In the genomic region with DNA sequence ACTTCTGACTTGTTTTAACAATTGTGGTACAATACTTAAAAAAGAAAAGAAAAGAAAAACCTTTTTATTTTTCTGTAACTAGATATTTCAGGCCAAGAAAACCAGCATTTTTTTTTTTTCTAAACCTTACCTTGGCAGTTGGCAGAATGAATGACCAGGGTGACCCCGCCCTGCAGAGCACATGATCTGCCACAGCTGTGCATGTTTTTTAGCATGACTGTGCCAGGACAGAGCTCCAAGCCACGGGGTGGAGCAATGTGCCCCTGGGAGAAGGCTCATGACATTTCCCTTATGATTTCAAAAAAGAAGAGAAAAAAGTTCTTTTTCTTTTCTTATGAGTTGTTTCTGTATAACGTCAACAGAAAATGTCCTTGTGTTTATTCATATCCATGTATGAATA, we compare ENCODE assay signal across 9 mouse cellular contexts. TPM values are rescaled to one million over a fixed set of nuclear protein-coding genes. Genes with fewer than 3 reads are reported as not detected.
A peak's percentile ranks its signal among the peaks of the same experiment; 100 is the strongest.
DNase-seq lines count a peak whose midpoint lies in the region; ATAC-seq and TF ChIP-seq lines count a peak whose summit lies in the region.
"Had no signal": no experiment of that assay in that cellular context is flagged by ENCODE, and none has a peak within 500 bp of the region (broad histone marks: within the 10 kb centered on the region; RNA-seq: fewer than 3 reads in every experiment).

No protein-coding gene starts in this region.

- DNase-seq in kidney, adult 2 months: peak; percentile 89
- peak; percentile 45 for DNase-seq in embryonic facial prominence, embryonic 14.5 days (ENCODE audit: low spot score)
- DNase-seq in kidney, adult 9 months: peak; percentile 83
- peak; percentile 22 for DNase-seq in ovary, postnatal 14 days (ENCODE audit: low spot score)
- DNase-seq in cerebellum, postnatal 36 days: no peak
- DNase-seq in cerebellum, adult 18-20 months: no peak

- no peak overlapping the region for H3K9ac ChIP-seq in kidney, embryonic 15.5 days
- H3K9ac ChIP-seq in embryonic facial prominence, embryonic 14.5 days (ENCODE audit: low read depth, low read length): no peak overlapping the region
- H3K9ac ChIP-seq in hindbrain, embryonic 16.5 days (ENCODE audit: low read depth, low read length): no peak overlapping the region
- H3K9ac ChIP-seq: limb, embryonic 15.5 days had no signal

- peaks cover 8% of the 10 kb centered on the region; the same call in 1 of the 2 replicates for H3K4me1 ChIP-seq in kidney, adult 2 months (ENCODE audit: control insufficient read depth, insufficient read depth, low read length)
- peaks cover 22% of the 10 kb centered on the region for H3K4me1 ChIP-seq in kidney, embryonic 15.5 days
- peaks cover 12% of the 10 kb centered on the region for H3K4me1 ChIP-seq in embryonic facial prominence, embryonic 14.5 days (ENCODE audit: control insufficient read depth, insufficient read depth, low read length)
- H3K4me1 ChIP-seq in hindbrain, embryonic 16.5 days (ENCODE audit: control insufficient read depth, insufficient read depth, low read depth, low read length): peaks cover 13% of the 10 kb centered on the region

- no peak overlapping the region for H3K4me3 ChIP-seq in kidney, adult 2 months (ENCODE audit: insufficient read depth, low read depth, low read length)
- no peak overlapping the region for H3K4me3 ChIP-seq in kidney, embryonic 15.5 days (replicated peaks)
- H3K4me3 ChIP-seq in embryonic facial prominence, embryonic 14.5 days (ENCODE audit: low read depth, low read length): no peak overlapping the region
- no peak overlapping the region for H3K4me3 ChIP-seq in hindbrain, embryonic 16.5 days (ENCODE audit: low read length)
- H3K4me3 ChIP-seq: limb, embryonic 15.5 days had no signal

- no peak for ATAC-seq in kidney, embryonic 15.5 days (replicated peaks; ENCODE audit: low FRiP score)
- no peak for ATAC-seq in embryonic facial prominence, embryonic 14.5 days (ENCODE audit: low read depth)
- ATAC-seq in hindbrain, embryonic 16.5 days: no peak

- TF ChIP-seq CTCF in kidney, adult 2 months (conservative IDR thresholded peaks at IDR 0.05; ENCODE audit: insufficient read depth, insufficient read length, low read depth, low read length): no peak

- peaks cover 3% of the 10 kb centered on the region; the same call in 1 of the 2 replicates for H3K9me3 ChIP-seq in kidney, embryonic 15.5 days (replicated peaks)
- H3K9me3 ChIP-seq in embryonic facial prominence, embryonic 14.5 days (ENCODE audit: control insufficient read depth, low read length): no peaks in the 10 kb centered on the region
- no peaks in the 10 kb centered on the region for H3K9me3 ChIP-seq in hindbrain, embryonic 16.5 days (ENCODE audit: control insufficient read depth, low read length)
- H3K9me3 ChIP-seq: limb, embryonic 15.5 days had no signal

- H3K36me3 ChIP-seq in kidney, adult 2 months (ENCODE audit: control insufficient read depth, insufficient read depth, low read length): no peaks in the 10 kb centered on the region
- no peaks in the 10 kb centered on the region; the same call in 1 of the 2 replicates for H3K36me3 ChIP-seq in kidney, embryonic 15.5 days
- 0 out of 2 replicates have a peak, but pooled peaks cover under 1% of the 10 kb centered on the region for H3K36me3 ChIP-seq in embryonic facial prominence, embryonic 14.5 days (ENCODE audit: control insufficient read depth, insufficient read depth, low read length)
- H3K36me3 ChIP-seq in hindbrain, embryonic 16.5 days (ENCODE audit: control insufficient read depth, insufficient read depth, low read length): no peaks in the 10 kb centered on the region
- H3K36me3 ChIP-seq: limb, embryonic 15.5 days had no signal

- no peak overlapping the region for H3K4me2 ChIP-seq in kidney, embryonic 15.5 days
- no peak overlapping the region for H3K4me2 ChIP-seq in embryonic facial prominence, embryonic 14.5 days (ENCODE audit: low read depth, low read length)
- no peak overlapping the region for H3K4me2 ChIP-seq in hindbrain, embryonic 16.5 days (ENCODE audit: low read length)
- H3K4me2 ChIP-seq: limb, embryonic 15.5 days had no signal

- no peaks in the 10 kb centered on the region for H3K27me3 ChIP-seq in kidney, adult 2 months (replicated peaks; ENCODE audit: control insufficient read depth, insufficient read depth, low read length)
- no peaks in the 10 kb centered on the region for H3K27me3 ChIP-seq in kidney, embryonic 15.5 days
- no peaks in the 10 kb centered on the region for H3K27me3 ChIP-seq in embryonic facial prominence, embryonic 14.5 days (replicated peaks; ENCODE audit: control insufficient read depth, insufficient read depth, low read length)
- no peaks in the 10 kb centered on the region for H3K27me3 ChIP-seq in hindbrain, embryonic 16.5 days (replicated peaks; ENCODE audit: control insufficient read depth, insufficient read depth, low read length)
- H3K27me3 ChIP-seq: limb, embryonic 15.5 days had no signal

- no peak overlapping the region for H3K27ac ChIP-seq in kidney, adult 2 months (ENCODE audit: insufficient read depth, low read depth, low read length)
- no peak overlapping the region for H3K27ac ChIP-seq in kidney, embryonic 15.5 days
- H3K27ac ChIP-seq in embryonic facial prominence, embryonic 14.5 days (replicated peaks; ENCODE audit: low read depth, low read length): no peak overlapping the region; the same call in 1 of the 2 replicates
- H3K27ac ChIP-seq in hindbrain, embryonic 16.5 days (ENCODE audit: low read depth, low read length): no peak overlapping the region
- H3K27ac ChIP-seq: limb, embryonic 15.5 days had no signal

- 25% methylated on average over 3 of the region's 3 CpGs for WGBS in kidney, adult 2 months
- 56% methylated on average over 3 of the region's 3 CpGs for WGBS in kidney, embryonic 15.5 days
- 39% methylated on average over 3 of the region's 3 CpGs for WGBS in embryonic facial prominence, embryonic 14.5 days
- WGBS in hindbrain, embryonic 16.5 days: 76% methylated on average over 3 of the region's 3 CpGs

- TF ChIP-seq POLR2A in kidney, adult 2 months (IDR thresholded peaks at IDR 0.05; ENCODE audit: low read depth, low read length): no peak

RNA-seq across cellular contexts. Expression of gene Mesd, which starts 5.1 kb away (rescaled TPM):
- 11.5 and 15.1 TPM in 2 replicates for polyA plus RNA-seq in kidney, adult 2 months (2012; rRNA removed)
- 115 and 119 TPM in 2 replicates for polyA plus RNA-seq in kidney, embryonic 15.5 days (2015; fragmentation: Nextera tagmentation; extraction: Ambion mirVana)
- polyA plus RNA-seq in embryonic facial prominence, embryonic 14.5 days (2014; fragmentation: Nextera tagmentation; extraction: Ambion mirVana): 84.2 and 89.3 TPM in 2 replicates
- 63.7 and 83.8 TPM in 2 replicates for polyA plus RNA-seq in hindbrain, embryonic 16.5 days (2015; fragmentation: Nextera tagmentation; extraction: Ambion mirVana)

RNA-seq across cellular contexts. Expression of gene Tlnrd1, which starts 5.3 kb away (rescaled TPM):
- 9.2 and 11.1 TPM in 2 replicates for polyA plus RNA-seq in kidney, adult 2 months (2012; rRNA removed)
- 10.4 and 11.0 TPM in 2 replicates for polyA plus RNA-seq in kidney, embryonic 15.5 days (2015; fragmentation: Nextera tagmentation; extraction: Ambion mirVana)
- 14.9 and 15.1 TPM in 2 replicates for polyA plus RNA-seq in embryonic facial prominence, embryonic 14.5 days (2014; fragmentation: Nextera tagmentation; extraction: Ambion mirVana)
- polyA plus RNA-seq in hindbrain, embryonic 16.5 days (2015; fragmentation: Nextera tagmentation; extraction: Ambion mirVana): 6.2 and 7.8 TPM in 2 replicates

Comparison
In these comparisons a context has a peak if more than half of its experiments do, and no peak if none do; other contexts are left out.
1. DNase-seq: peak in kidney, adult 2 months (single experiment), embryonic facial prominence, embryonic 14.5 days (single experiment), kidney, adult 9 months (single experiment) and ovary, postnatal 14 days (single experiment); none in cerebellum, postnatal 36 days (0 of 2) and cerebellum, adult 18-20 months (0 of 2).